Mouse (Mus musculus) heart, adult 2 months (tissue): Measurements from ENCODE around the gene Cdk5rap3.

Experiments used
- CTCF ChIP-seq: fragments of 200-600 bp; IDR thresholded peaks from 2 replicates; pipeline ENCODE4 v1.8.1; 2022; ENCODE audit warnings: antibody characterized with exemption, mild to moderate bottlenecking, moderate library complexity
- POLR2A ChIP-seq: fragments of 200-500 bp; IDR thresholded peaks from 2 replicates; pipeline ENCODE4 v1.6.1; 2011; ENCODE audit warnings: mild to moderate bottlenecking, low read depth, low read length, control low read depth; ENCODE audit not compliant: insufficient read depth

- no peak for TF ChIP-seq POLR2A
- TF ChIP-seq CTCF: no peak
Measured at GRCm38 (mm10) chr11:96952426-96952825, 36.1 kb upstream of the Cdk5rap3 start.
